Mouse (Mus musculus) forebrain, embryonic 11.5 days (tissue): ENCODE data around the gene Gm10553. TPM values are rescaled to one million over a fixed set of nuclear protein-coding genes. Genes with fewer than 3 reads are reported as not detected.
"Not testable (repeated sequence)": the region's sequence is repeated elsewhere in the genome, so short reads cannot be mapped to it uniquely, and the experiment has no call there.

Experiments
- ATAC-seq: fragments of 200-750 bp; cut with Nextera tagmentation; replicated peaks from 2 replicates; pipeline ENCODE4 v1.8.0; 2017; ENCODE audit warnings: moderate TSS enrichment; ENCODE audit not compliant: low FRiP score
- DNase-seq: peaks from one replicate; pipeline ENCODE4 v3.0.0-alpha.2; 2017; ENCODE audit warnings: low spot score
- H3K27ac ChIP-seq: fragments of 300-500 bp; sonication (generic); 2 replicates; pipeline ENCODE4 v1.5.1; 2014; ENCODE audit warnings: low read depth, low read length
- H3K27me3 ChIP-seq: fragments of 300-500 bp; sonication (generic); 2 replicates; pipeline ENCODE4 v1.6.1; 2014; ENCODE audit warnings: mild to moderate bottlenecking, low read length, mixed read lengths; ENCODE audit not compliant: control insufficient read depth, insufficient read depth
- H3K36me3 ChIP-seq: fragments of 300-500 bp; sonication (generic); 2 replicates; pipeline ENCODE4 v1.6.1; 2014; ENCODE audit warnings: mild to moderate bottlenecking, low read length, moderate library complexity, mixed read lengths; ENCODE audit not compliant: control insufficient read depth, insufficient read depth
- H3K4me1 ChIP-seq: fragments of 300-500 bp; sonication (generic); replicated peaks from 2 replicates; pipeline ENCODE4 v1.6.1; 2014; ENCODE audit warnings: low read length, mixed read lengths; ENCODE audit not compliant: control insufficient read depth, insufficient read depth
- H3K4me2 ChIP-seq: fragments of 300-500 bp; sonication (generic); 2 replicates; pipeline ENCODE4 v1.6.1; 2014; ENCODE audit warnings: low read depth, mild to moderate bottlenecking, low read length, moderate library complexity, mixed read lengths; ENCODE audit not compliant: severe bottlenecking
- H3K4me3 ChIP-seq: fragments of 300-500 bp; sonication (generic); 2 replicates; pipeline ENCODE4 v1.5.1; 2014; ENCODE audit warnings: low read depth, low read length
- H3K9ac ChIP-seq: fragments of 300-500 bp; sonication (generic); 2 replicates; pipeline ENCODE4 v1.6.1; 2014; ENCODE audit warnings: low read length
- H3K9me3 ChIP-seq: fragments of 300-500 bp; sonication (generic); 2 replicates; pipeline ENCODE4 v1.6.1; 2016; ENCODE audit warnings: low read length, mixed read lengths; ENCODE audit not compliant: control insufficient read depth
- WGBS: fragments of 180-500 bp; shearing (Covaris S2); extraction: QIAGEN DNeasy Blood & Tissue Kit; methylation state at CpG from one replicate; pipeline ENCODE4 v1.1.7; 2014; 5-methylcytosine and 5-hydroxymethylcytosine counted together
- polyA plus RNA-seq: library from polyadenylated mRNA; unstranded; fragments of >200 nt; fragmentation: Nextera tagmentation; extraction: Ambion mirVana; gene quantifications from 2 replicates; pipeline ENCODE4 v1.2.1, GENCODE M21; 2014

Gm10553 gene
- polyA plus RNA-seq, 1 experiment from 2014 or later: not detected

- H3K4me3 ChIP-seq, H3K9ac ChIP-seq, H3K27ac ChIP-seq, ATAC-seq, H3K36me3 ChIP-seq, DNase-seq, H3K9me3 ChIP-seq, H3K4me2 ChIP-seq, H3K27me3 ChIP-seq, H3K4me1 ChIP-seq: not testable (repeated sequence)
- WGBS: 76% methylated on average over 4 of the region's 4 CpGs
Measured at GRCm38 (mm10) chr1:85105336-85105735, 5.4 kb downstream of the Gm10553 start.

- not testable (repeated sequence) for H3K36me3 ChIP-seq
Measured at GRCm38 (mm10) chr1:85106013-85106412, 6.0 kb downstream of the Gm10553 start.

GRCm38 (mm10) chr1:85109753-85110152, 9.8 kb downstream of the Gm10553 start, which contains the start of gene A530032D15Rik:
TSS of gene A530032D15Rik (minus strand) at chr1:85109853.
- H3K9me3 ChIP-seq, H3K9ac ChIP-seq, H3K4me3 ChIP-seq, H3K27me3 ChIP-seq, ATAC-seq, H3K36me3 ChIP-seq, H3K4me1 ChIP-seq, H3K27ac ChIP-seq, H3K4me2 ChIP-seq, DNase-seq: not testable (repeated sequence)
- no CpG with 5 or more reads among the region's 7 CpGs for WGBS

More at GRCm38 (mm10) chr1:85106013-85106412, 6.0 kb downstream of the Gm10553 start:
- not testable (repeated sequence) for H3K4me1 ChIP-seq, H3K9ac ChIP-seq, H3K9me3 ChIP-seq, H3K4me3 ChIP-seq, H3K27me3 ChIP-seq, DNase-seq, ATAC-seq, H3K4me2 ChIP-seq, H3K27ac ChIP-seq
- 76% methylated on average over 5 of the region's 6 CpGs for WGBS

GRCm38 (mm10) chr1:85110876-85111275, 10.9 kb downstream of the Gm10553 start:
- not testable (repeated sequence) for H3K27ac ChIP-seq, ATAC-seq, DNase-seq, H3K27me3 ChIP-seq, H3K9ac ChIP-seq, H3K4me1 ChIP-seq, H3K9me3 ChIP-seq, H3K4me2 ChIP-seq, H3K4me3 ChIP-seq, H3K36me3 ChIP-seq
- WGBS: 81% methylated on average over 2 of the region's 3 CpGs

- H3K9me3 ChIP-seq, H3K9ac ChIP-seq, ATAC-seq, H3K4me1 ChIP-seq, H3K36me3 ChIP-seq, H3K4me2 ChIP-seq, H3K4me3 ChIP-seq, H3K27me3 ChIP-seq, H3K27ac ChIP-seq: not testable (repeated sequence)
- DNase-seq: peak; percentile 16
- 74% methylated on average over 9 of the region's 10 CpGs for WGBS
Measured at GRCm38 (mm10) chr1:85111572-85111971, 11.6 kb downstream of the Gm10553 start.

- not testable (repeated sequence) for H3K9me3 ChIP-seq, H3K27ac ChIP-seq, ATAC-seq, H3K27me3 ChIP-seq, H3K4me3 ChIP-seq, H3K4me2 ChIP-seq, H3K9ac ChIP-seq, DNase-seq, H3K4me1 ChIP-seq, H3K36me3 ChIP-seq
- WGBS: 88% methylated on average over 7 of the region's 7 CpGs
Measured at GRCm38 (mm10) chr1:85112266-85112665, 12.3 kb downstream of the Gm10553 start.

GRCm38 (mm10) chr1:85112889-85113288, 12.9 kb downstream of the Gm10553 start:
- H3K27ac ChIP-seq, H3K4me2 ChIP-seq, ATAC-seq, H3K4me3 ChIP-seq, H3K9me3 ChIP-seq, DNase-seq, H3K4me1 ChIP-seq, H3K27me3 ChIP-seq, H3K36me3 ChIP-seq, H3K9ac ChIP-seq: not testable (repeated sequence)
- 69% methylated on average over 2 of the region's 5 CpGs for WGBS

- H3K27ac ChIP-seq, H3K4me3 ChIP-seq, H3K9me3 ChIP-seq, H3K36me3 ChIP-seq, H3K9ac ChIP-seq, H3K4me1 ChIP-seq, H3K27me3 ChIP-seq, H3K4me2 ChIP-seq: not testable (repeated sequence)
- ATAC-seq (peak; percentile 55; the same call in 1 of the 2 replicates), DNase-seq (peak; percentile 33)
- WGBS: 86% methylated on average over 3 of the region's 3 CpGs
Measured at GRCm38 (mm10) chr1:85114078-85114477, 14.1 kb downstream of the Gm10553 start.

GRCm38 (mm10) chr1:85114666-85115402, 14.9 kb downstream of the Gm10553 start:
- 55% methylated on average over 6 of the region's 6 CpGs for WGBS
- ATAC-seq, H3K4me1 ChIP-seq, H3K27ac ChIP-seq, H3K4me3 ChIP-seq, H3K36me3 ChIP-seq, DNase-seq, H3K4me2 ChIP-seq, H3K9ac ChIP-seq, H3K9me3 ChIP-seq, H3K27me3 ChIP-seq: not testable (repeated sequence)
